Mouse (Mus musculus): ENCODE measurements around the gene Scamp3.
"Not testable (repeated sequence)": the region's sequence is repeated elsewhere in the genome, so short reads cannot be mapped to it uniquely, and the experiment has no call there.

The Scamp3 gene

GRCm38 (mm10) chr3:89177242-89178106, at the start of gene Scamp3:
TSS of gene Scamp3 (plus strand) at chr3:89177473.
- DNase-seq (ENCODE audit: low spot score in 2 of 2): peak; percentile 62 to 81

- DNase-seq (ENCODE audit: low spot score in 2 of 2): no peak
Observed at GRCm38 (mm10) chr3:89129908-89130307, 47.4 kb upstream of the Scamp3 start.

GRCm38 (mm10) chr3:89131816-89132215, 45.5 kb upstream of the Scamp3 start:
- DNase-seq (ENCODE audit: low spot score in 2 of 2): no peak

- peak in 1 of 2 experiments; percentile 76 for DNase-seq (ENCODE audit: low spot score in 2 of 2)
Observed at GRCm38 (mm10) chr3:89132285-89133062, 44.8 kb upstream of the Scamp3 start.

GRCm38 (mm10) chr3:89133063-89133450, 44.2 kb upstream of the Scamp3 start:
- DNase-seq (ENCODE audit: low spot score in 2 of 2): no peak

GRCm38 (mm10) chr3:89133752-89134151, 43.5 kb upstream of the Scamp3 start:
- no peak for DNase-seq (ENCODE audit: low spot score in 2 of 2)

GRCm38 (mm10) chr3:89135958-89136357, 41.3 kb upstream of the Scamp3 start, which contains the start of gene Pklr:
TSS of gene Pklr (plus strand) at chr3:89136142.
- no peak for DNase-seq (ENCODE audit: low spot score in 2 of 2)

- peak; percentile 46 to 57 for DNase-seq (ENCODE audit: low spot score in 2 of 2)
Observed at GRCm38 (mm10) chr3:89136365-89136764, 40.9 kb upstream of the Scamp3 start.

- no peak for DNase-seq (ENCODE audit: low spot score in 2 of 2)
Observed at GRCm38 (mm10) chr3:89144821-89145220, 32.5 kb upstream of the Scamp3 start.

- DNase-seq (ENCODE audit: low spot score in 2 of 2): no peak
Observed at GRCm38 (mm10) chr3:89145566-89145965, 31.7 kb upstream of the Scamp3 start.

- no peak for DNase-seq (ENCODE audit: low spot score in 2 of 2)
Observed at GRCm38 (mm10) chr3:89147101-89147978, 29.9 kb upstream of the Scamp3 start.

- no peak for DNase-seq (ENCODE audit: low spot score in 2 of 2)
Observed at GRCm38 (mm10) chr3:89147979-89148311, 29.3 kb upstream of the Scamp3 start.

GRCm38 (mm10) chr3:89148567-89148966, 28.7 kb upstream of the Scamp3 start:
- DNase-seq (ENCODE audit: low spot score in 2 of 2): no peak

- no peak for DNase-seq (ENCODE audit: low spot score in 2 of 2)
Observed at GRCm38 (mm10) chr3:89152084-89152835, 25.0 kb upstream of the Scamp3 start.

GRCm38 (mm10) chr3:89156951-89157350, 20.3 kb upstream of the Scamp3 start:
- no peak for DNase-seq (ENCODE audit: low spot score in 2 of 2)

GRCm38 (mm10) chr3:89158651-89159050, 18.6 kb upstream of the Scamp3 start:
- DNase-seq (ENCODE audit: low spot score in 2 of 2): no peak

- DNase-seq (ENCODE audit: low spot score in 2 of 2): peak; percentile 49 to 76
Observed at GRCm38 (mm10) chr3:89159211-89159610, 18.1 kb upstream of the Scamp3 start.

- DNase-seq (ENCODE audit: low spot score in 2 of 2): peak; percentile 57 to 82
Observed at GRCm38 (mm10) chr3:89159616-89160344, 17.5 kb upstream of the Scamp3 start, which contains the start of gene Hcn3. TSS of gene Hcn3 (minus strand) at chr3:89160196.

GRCm38 (mm10) chr3:89161207-89161606, 16.1 kb upstream of the Scamp3 start:
- not testable (repeated sequence) for DNase-seq (ENCODE audit: low spot score in 2 of 2)

- no peak for DNase-seq (ENCODE audit: low spot score in 2 of 2)
Observed at GRCm38 (mm10) chr3:89161786-89162185, 15.5 kb upstream of the Scamp3 start.
